Mouse (Mus musculus) stomach, postnatal 0 days (tissue): ENCODE measurements around the gene Lpo. TPM values are rescaled to one million over a fixed set of nuclear protein-coding genes. Genes with fewer than 3 reads are reported as not detected.

Experiments used
- ATAC-seq: fragments of 200-750 bp; cut with Nextera tagmentation; 2 replicates; pipeline ENCODE4 v1.8.0; 2017; ENCODE audit not compliant: low FRiP score, low TSS enrichment
- DNase-seq: peaks from one replicate; pipeline ENCODE4 v3.0.0-alpha.2; 2016; ENCODE audit warnings: low spot score
- H3K27ac ChIP-seq: fragments of 300-500 bp; sonication (generic); replicated peaks from 2 replicates; pipeline ENCODE4 v1.5.1; 2014; ENCODE audit warnings: mild to moderate bottlenecking, control low read depth
- H3K27me3 ChIP-seq: fragments of 300-500 bp; sonication (generic); 2 replicates; pipeline ENCODE4 v1.6.1; 2014; ENCODE audit warnings: low read length; ENCODE audit not compliant: control insufficient read depth, insufficient read depth
- H3K36me3 ChIP-seq: fragments of 300-500 bp; sonication (generic); 2 replicates; pipeline ENCODE4 v1.6.1; 2014; ENCODE audit warnings: low read length, mixed read lengths; ENCODE audit not compliant: control insufficient read depth, insufficient read depth
- H3K4me1 ChIP-seq: fragments of 300-500 bp; sonication (generic); replicated peaks from 2 replicates; pipeline ENCODE4 v1.6.1; 2014; ENCODE audit warnings: antibody characterized with exemption; ENCODE audit not compliant: control insufficient read depth, insufficient read depth
- H3K4me2 ChIP-seq: fragments of 300-500 bp; sonication (generic); replicated peaks from 2 replicates; pipeline ENCODE4 v1.6.1; 2014; ENCODE audit warnings: low read depth, mild to moderate bottlenecking, control low read depth, moderate library complexity
- H3K4me3 ChIP-seq: fragments of 300-500 bp; sonication (generic); 2 replicates; pipeline ENCODE4 v1.5.1; 2014; ENCODE audit warnings: low read depth, low read length, control low read depth
- H3K9ac ChIP-seq: fragments of 300-500 bp; sonication (generic); 2 replicates; pipeline ENCODE4 v1.6.1; 2014; ENCODE audit warnings: mild to moderate bottlenecking, low read length, control low read depth, mixed read lengths
- H3K9me3 ChIP-seq: fragments of 300-500 bp; sonication (generic); 2 replicates; pipeline ENCODE4 v1.6.1; 2016; ENCODE audit warnings: low read length; ENCODE audit not compliant: control insufficient read depth
- CTCF ChIP-seq: IDR thresholded peaks from 2 replicates; pipeline ENCODE4 v1.5.1; 2016; ENCODE audit warnings: antibody characterized with exemption, low read depth, mild to moderate bottlenecking, moderate library complexity
- EP300 ChIP-seq: optimal IDR thresholded peaks from 2 replicates; pipeline ENCODE3; 2016; ENCODE audit warnings: antibody characterized with exemption
- WGBS: fragments of 180-500 bp; shearing (Covaris S2); extraction: QIAGEN DNeasy Blood & Tissue Kit; methylation state at CpG from one replicate; pipeline ENCODE4 v1.1.7; 2014; 5-methylcytosine and 5-hydroxymethylcytosine counted together
- polyA plus RNA-seq: library from polyadenylated mRNA; unstranded; fragments of >200 nt; fragmentation: Nextera tagmentation; extraction: Ambion mirVana; gene quantifications from 2 replicates; pipeline ENCODE4 v1.2.1, GENCODE M21; 2015

The Lpo gene
- polyA plus RNA-seq, 1 experiment from 2014 or later, result 0.41 TPM

DNA sequence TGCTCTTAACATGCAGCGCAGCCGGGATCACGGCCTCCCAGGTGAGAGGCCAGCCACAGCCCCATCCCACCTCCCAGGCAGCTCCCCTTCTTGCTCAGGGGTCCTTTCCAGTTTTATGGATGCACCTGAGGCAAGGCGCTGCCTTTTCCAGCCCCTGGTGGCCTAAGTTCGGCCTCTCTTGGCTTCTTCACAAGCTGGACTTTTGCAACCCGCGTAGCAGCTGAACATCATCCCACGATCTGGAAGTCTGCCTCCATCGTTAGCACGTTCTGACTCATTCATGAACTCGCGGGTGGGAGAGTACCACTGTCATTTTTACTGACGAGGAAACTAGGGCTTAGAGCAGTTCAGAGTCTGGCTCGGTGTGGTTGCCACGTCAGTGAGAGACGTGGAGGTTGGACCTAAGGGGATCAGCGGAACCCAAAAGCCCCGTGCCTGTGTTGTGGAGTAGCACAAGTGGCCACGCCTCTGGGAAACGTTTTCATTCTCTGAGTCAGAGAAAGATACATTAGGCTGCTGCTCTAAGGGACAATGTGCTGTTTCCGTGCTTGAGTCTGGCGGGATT is 26.3 kb downstream of the Lpo start:
- no peaks in the 10 kb centered on the region for H3K9me3 ChIP-seq
- H3K4me1 ChIP-seq, result no peaks in the 10 kb centered on the region
- no peak overlapping the region for H3K4me2 ChIP-seq
- no peak overlapping the region for H3K27ac ChIP-seq
- ATAC-seq, result peak; percentile 76
- H3K9ac ChIP-seq, result no peak overlapping the region
- H3K36me3 ChIP-seq, result no peaks in the 10 kb centered on the region
- whole genome bisulfite sequencing, result 66% methylated on average over 22 of the region's 22 CpGs
- no peak overlapping the region for H3K4me3 ChIP-seq
- DNase-seq, result no peak
- H3K27me3 ChIP-seq, result no peaks in the 10 kb centered on the region
- no peak for TF ChIP-seq EP300
- 0 out of 2 replicates have a peak, but pooled peaks have one; percentile 2 for TF ChIP-seq CTCF

DNA sequence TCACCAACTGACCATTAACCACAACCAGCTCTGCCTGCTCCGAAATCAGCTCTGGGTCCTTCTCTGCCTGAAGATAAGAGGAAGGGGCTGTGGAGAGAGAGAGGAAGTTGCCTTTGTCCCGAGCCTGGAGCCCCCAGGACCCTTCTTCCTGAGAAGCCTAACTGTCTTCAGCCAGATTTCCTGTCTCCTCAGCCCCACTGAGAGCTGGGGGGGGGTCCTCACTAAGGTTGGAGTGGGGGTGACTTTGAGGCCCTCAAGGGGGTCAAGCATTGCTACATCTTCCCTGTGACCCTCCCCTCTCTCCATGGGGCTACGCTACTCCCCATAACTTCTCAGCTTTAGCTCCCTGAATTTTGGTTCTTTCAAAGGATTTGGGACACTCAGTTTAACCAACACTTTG is 34.6 kb downstream of the Lpo start, which contains the start of gene Mpo:
Mpo (plus strand) TSS at position 122 of the 400 bp plus-strand sequence.
- Histone ChIP-seq H3K9me3 (no peaks in the 10 kb centered on the region), H3K9ac (no peak within 1 kb of the TSS), H3K4me2 (no peak within 1 kb of the TSS), H3K27ac (no peak within 1 kb of the TSS), H3K4me3 (no peak within 1 kb of the TSS), H3K27me3 (no peaks in the 10 kb centered on the region), H3K4me1 (no peaks in the 10 kb centered on the region), H3K36me3 (no peaks in the 10 kb centered on the region)
- ATAC-seq, result no peak
- TF ChIP-seq EP300, result no peak
- TF ChIP-seq CTCF, result no peak
- WGBS, result 70% methylated on average over 3 of the region's 3 CpGs
- DNase-seq, result no peak

- ATAC-seq (no peak), DNase-seq (no peak)
- H3K36me3 ChIP-seq, result no peaks in the 10 kb centered on the region
- H3K4me2 ChIP-seq, result no peak overlapping the region
- WGBS, result 79% methylated on average over 6 of the region's 6 CpGs
- no peak overlapping the region for H3K9ac ChIP-seq
- H3K4me3 ChIP-seq, result no peak overlapping the region
- H3K27ac ChIP-seq, result no peak overlapping the region
- no peaks in the 10 kb centered on the region for H3K4me1 ChIP-seq
- no peaks in the 10 kb centered on the region for H3K27me3 ChIP-seq
- no peak for TF ChIP-seq EP300
- TF ChIP-seq CTCF, result no peak
- no peaks in the 10 kb centered on the region for H3K9me3 ChIP-seq
Measured at GRCm38 (mm10) chr11:87790088-87790487, 38.0 kb downstream of the Lpo start.

DNA sequence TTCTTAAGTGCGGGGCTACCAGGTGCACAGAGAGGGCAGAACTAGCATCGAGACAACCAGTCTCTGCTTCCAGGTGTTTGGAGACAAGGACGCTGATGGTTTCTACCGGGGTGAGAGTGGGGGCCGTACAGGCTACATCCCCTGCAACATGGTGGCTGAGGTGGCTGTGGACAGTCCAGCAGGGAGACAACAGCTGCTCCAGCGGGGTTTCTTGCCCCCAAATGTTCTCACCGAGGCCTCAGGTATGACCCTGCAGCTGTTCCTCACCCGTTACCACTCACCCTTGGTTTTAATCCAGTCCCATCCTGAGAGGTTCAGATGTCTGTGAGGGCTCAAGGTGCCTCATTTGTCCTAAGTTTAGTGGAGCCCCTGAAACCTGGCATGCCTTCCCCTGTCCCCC is 48.0 kb downstream of the Lpo start:
- H3K36me3 ChIP-seq, result no peaks in the 10 kb centered on the region
- H3K9ac ChIP-seq, result no peak overlapping the region
- no peak overlapping the region for H3K4me2 ChIP-seq
- H3K4me3 ChIP-seq, result no peak overlapping the region
- H3K27me3 ChIP-seq, result no peaks in the 10 kb centered on the region
- H3K4me1 ChIP-seq, result peaks cover 5% of the 10 kb centered on the region
- no peaks in the 10 kb centered on the region for H3K9me3 ChIP-seq
- DNase-seq (no peak), ATAC-seq (no peak)
- WGBS, result 82% methylated on average over 8 of the region's 8 CpGs
- H3K27ac ChIP-seq, result no peak overlapping the region
- TF ChIP-seq CTCF, result no peak
- no peak for TF ChIP-seq EP300

DNA sequence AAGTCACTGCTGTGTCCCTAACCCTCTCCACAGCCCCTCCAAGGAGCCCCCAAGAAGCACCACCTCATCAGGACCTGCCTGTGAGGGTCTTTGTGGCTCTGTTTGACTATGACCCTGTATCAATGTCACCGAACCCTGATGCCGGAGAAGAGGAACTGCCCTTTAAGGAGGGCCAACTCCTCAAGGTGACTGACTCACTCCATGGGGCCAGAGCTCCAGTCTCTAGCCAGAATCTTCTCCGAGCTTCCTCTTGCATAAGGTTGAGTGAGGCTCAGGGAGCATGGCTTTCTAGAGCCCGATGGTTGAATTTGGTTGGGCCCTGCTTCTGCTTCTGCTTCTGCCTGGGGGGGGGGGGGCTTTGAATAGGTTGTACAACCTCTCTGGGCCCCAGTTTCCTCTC is 48.7 kb downstream of the Lpo start:
- Histone ChIP-seq H3K27me3 (no peaks in the 10 kb centered on the region), H3K9ac (no peak overlapping the region), H3K36me3 (no peaks in the 10 kb centered on the region), H3K27ac (no peak overlapping the region), H3K4me3 (no peak overlapping the region), H3K4me1 (peaks cover 5% of the 10 kb centered on the region), H3K4me2 (no peak overlapping the region), H3K9me3 (no peaks in the 10 kb centered on the region)
- no peak for DNase-seq
- TF ChIP-seq EP300 (no peak), CTCF (no peak)
- 79% methylated on average over 4 of the region's 4 CpGs for WGBS
- ATAC-seq, result no peak

DNA sequence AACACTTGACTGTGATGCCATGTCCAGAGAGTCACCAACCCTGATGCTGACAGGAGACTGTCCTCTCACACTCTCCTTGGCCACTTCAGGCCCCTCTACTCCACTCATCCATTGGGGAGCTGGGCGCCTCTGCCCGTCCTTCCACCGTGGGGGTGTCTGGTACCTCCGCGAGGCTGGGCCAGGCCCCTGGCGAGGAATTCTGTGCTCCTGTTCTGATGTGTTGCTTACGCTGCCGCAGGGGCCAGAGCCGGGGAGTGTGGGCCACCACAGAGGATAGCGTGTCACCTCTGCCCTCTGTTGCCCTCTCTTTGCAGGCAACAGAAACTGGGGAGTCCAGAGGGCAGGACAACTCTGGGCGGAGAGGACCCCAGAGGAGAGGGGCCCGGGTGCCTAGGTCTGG is 49.2 kb downstream of the Lpo start:
- Histone ChIP-seq H3K4me3 (peak overlapping the region; percentile 39), H3K9ac (no peak overlapping the region)

More for the DNA sequence above, 49.2 kb downstream of the Lpo start:
- Histone ChIP-seq H3K36me3 (no peaks in the 10 kb centered on the region), H3K4me1 (peaks cover 5% of the 10 kb centered on the region), H3K9me3 (no peaks in the 10 kb centered on the region), H3K27ac (no peak overlapping the region), H3K27me3 (no peaks in the 10 kb centered on the region), H3K4me2 (peak overlapping the region; percentile 76)
- DNase-seq (no peak), ATAC-seq (0 out of 2 replicates have a peak, but pooled peaks have one; percentile 16)
- 40% methylated on average over 12 of the region's 12 CpGs for WGBS
- TF ChIP-seq EP300 (no peak), CTCF (no peak)
